Mouse (Mus musculus): ENCODE data around the gene Hs3st1.
"Not testable (repeated sequence)": the region's sequence is repeated elsewhere in the genome, so short reads cannot be mapped to it uniquely, and the experiment has no call there.

The Hs3st1 gene

GRCm38 (mm10) chr5:39755375-39755774, at the start of gene Hs3st1:
Gene Hs3st1 (minus strand): TSS chr5:39755475.
- not testable (repeated sequence) for DNase-seq

- no peak for DNase-seq
These were observed 49.4 kb upstream of the Hs3st1 start for GRCm38 (mm10) chr5:39804663-39805062.

GRCm38 (mm10) chr5:39803941-39804340, 48.7 kb upstream of the Hs3st1 start:
- no peak for DNase-seq

GRCm38 (mm10) chr5:39803457-39803856, 48.2 kb upstream of the Hs3st1 start:
- peak; percentile 16 for DNase-seq

- no peak for DNase-seq
These were observed 46.8 kb upstream of the Hs3st1 start for GRCm38 (mm10) chr5:39802110-39802509.

GRCm38 (mm10) chr5:39777094-39777710, 21.9 kb upstream of the Hs3st1 start:
- DNase-seq: no peak

GRCm38 (mm10) chr5:39771680-39772348, 16.5 kb upstream of the Hs3st1 start:
- DNase-seq: no peak

GRCm38 (mm10) chr5:39761682-39762456, 6.6 kb upstream of the Hs3st1 start:
- no peak for DNase-seq

- no peak for DNase-seq
These were observed 3.7 kb upstream of the Hs3st1 start for GRCm38 (mm10) chr5:39758890-39759475.

GRCm38 (mm10) chr5:39736843-39737242, 18.4 kb downstream of the Hs3st1 start:
- no peak for DNase-seq

- DNase-seq: no peak
These were observed 21.4 kb downstream of the Hs3st1 start for GRCm38 (mm10) chr5:39733750-39734443.

GRCm38 (mm10) chr5:39733013-39733749, 22.1 kb downstream of the Hs3st1 start:
- DNase-seq: no peak

- no peak for DNase-seq
These were observed 39.4 kb downstream of the Hs3st1 start for GRCm38 (mm10) chr5:39715694-39716550.

GRCm38 (mm10) chr5:39715193-39715592, 40.1 kb downstream of the Hs3st1 start:
- DNase-seq: no peak

GRCm38 (mm10) chr5:39705539-39705938, 49.7 kb downstream of the Hs3st1 start:
- no peak for DNase-seq

- DNase-seq: no peak
These were observed 94.4 kb downstream of the Hs3st1 start for GRCm38 (mm10) chr5:39660826-39661225.

- DNase-seq: no peak
These were observed 95.9 kb downstream of the Hs3st1 start for GRCm38 (mm10) chr5:39659417-39659816.

GRCm38 (mm10) chr5:39644827-39645380, 110.4 kb downstream of the Hs3st1 start:
- DNase-seq: peak; percentile 36

GRCm38 (mm10) chr5:39643924-39644826, 111.1 kb downstream of the Hs3st1 start:
- peak; percentile 86 for DNase-seq

All from right cerebral cortex, postnatal 4 days (tissue).